Mouse (Mus musculus) gastrocnemius, adult 8-10 months (tissue): ENCODE measurements around the gene Stpg3. TPM values are rescaled to one million over a fixed set of nuclear protein-coding genes. Genes with fewer than 3 reads are reported as not detected.
"Not testable (repeated sequence)": the region's sequence is repeated elsewhere in the genome, so short reads cannot be mapped to it uniquely, and the experiment has no call there.

Experiments
- DNase-seq, 2 experiments: peaks; one replicate each; pipeline ENCODE4 v3.0.0; 2022; ENCODE audit warnings: low spot score in 2 of 2
- total RNA-seq, 4 experiments: library from RNA; stranded (reverse); gene quantifications; 2 replicates each; pipeline ENCODE4 v1.2.4; 2022

Gene Stpg3
- total RNA-seq: not detected

- no peak for DNase-seq
These were observed at the start of gene Stpg3 for GRCm38 (mm10) chr2:25214444-25214843. Gene Stpg3 (minus strand): TSS chr2:25214637.

- DNase-seq: no peak
These were observed 49.3 kb upstream of the Stpg3 start for GRCm38 (mm10) chr2:25263623-25264285.

GRCm38 (mm10) chr2:25262795-25263622 lies 48.6 kb upstream of the Stpg3 start:
- DNase-seq: no peak

GRCm38 (mm10) chr2:25262291-25262767 lies 47.9 kb upstream of the Stpg3 start, which contains the start of gene Tprn:
Gene Tprn (plus strand): TSS chr2:25262618.
- DNase-seq: peak; percentile 89 to 92

GRCm38 (mm10) chr2:25261870-25262269 lies 47.4 kb upstream of the Stpg3 start:
- no peak for DNase-seq

- no peak for DNase-seq
These were observed 44.5 kb upstream of the Stpg3 start for GRCm38 (mm10) chr2:25258887-25259286.

GRCm38 (mm10) chr2:25257250-25257649 lies 42.8 kb upstream of the Stpg3 start:
- not testable (repeated sequence) for DNase-seq

- DNase-seq: not testable (repeated sequence)
These were observed 42.1 kb upstream of the Stpg3 start for GRCm38 (mm10) chr2:25256443-25257109.

GRCm38 (mm10) chr2:25255284-25255779 lies 40.9 kb upstream of the Stpg3 start, which contains the start of gene Tmem203:
Gene Tmem203 (plus strand): TSS chr2:25255439.
- DNase-seq: peak; percentile 64 to 76

GRCm38 (mm10) chr2:25252331-25252730 lies 37.9 kb upstream of the Stpg3 start:
- no peak for DNase-seq

- DNase-seq: no peak
These were observed 32.0 kb upstream of the Stpg3 start, which contains the start of gene AL732309.1 for GRCm38 (mm10) chr2:25246183-25247072. Gene AL732309.1 (minus strand): TSS chr2:25246863.

- no peak for DNase-seq
These were observed 29.7 kb upstream of the Stpg3 start for GRCm38 (mm10) chr2:25244144-25244543.

- DNase-seq: no peak
These were observed 28.9 kb upstream of the Stpg3 start for GRCm38 (mm10) chr2:25243342-25243741.

GRCm38 (mm10) chr2:25242101-25242506 lies 27.7 kb upstream of the Stpg3 start, which contains the start of the genes Rnf208 and Cysrt1:
Gene Rnf208 (plus strand): TSS chr2:25242255.
Gene Cysrt1 (minus strand): TSS chr2:25242452.
- no peak for DNase-seq

- DNase-seq: no peak
These were observed 27.0 kb upstream of the Stpg3 start for GRCm38 (mm10) chr2:25241438-25241775.

GRCm38 (mm10) chr2:25240723-25241437 lies 26.4 kb upstream of the Stpg3 start:
- peak; percentile 38 to 56 for DNase-seq

- no peak for DNase-seq
These were observed 25.9 kb upstream of the Stpg3 start for GRCm38 (mm10) chr2:25240310-25240709.

- DNase-seq: no peak
These were observed 25.3 kb upstream of the Stpg3 start for GRCm38 (mm10) chr2:25239766-25240165.

- no peak for DNase-seq
These were observed 23.7 kb upstream of the Stpg3 start for GRCm38 (mm10) chr2:25238106-25238505.

- no peak for DNase-seq
These were observed 23.1 kb upstream of the Stpg3 start for GRCm38 (mm10) chr2:25237522-25237921.
